Mouse (Mus musculus) kidney, postnatal 36 days (tissue): ENCODE results near the gene Agbl1.
A peak's percentile ranks its signal among the peaks of the same experiment; 100 is the strongest.

Experiments used
- DNase-seq, 2 experiments: peaks; one replicate each; pipeline ENCODE4 v3.0.0; 2021 to 2022; ENCODE audit warnings: mixed read lengths in 2 of 2

Gene Agbl1

DNA sequence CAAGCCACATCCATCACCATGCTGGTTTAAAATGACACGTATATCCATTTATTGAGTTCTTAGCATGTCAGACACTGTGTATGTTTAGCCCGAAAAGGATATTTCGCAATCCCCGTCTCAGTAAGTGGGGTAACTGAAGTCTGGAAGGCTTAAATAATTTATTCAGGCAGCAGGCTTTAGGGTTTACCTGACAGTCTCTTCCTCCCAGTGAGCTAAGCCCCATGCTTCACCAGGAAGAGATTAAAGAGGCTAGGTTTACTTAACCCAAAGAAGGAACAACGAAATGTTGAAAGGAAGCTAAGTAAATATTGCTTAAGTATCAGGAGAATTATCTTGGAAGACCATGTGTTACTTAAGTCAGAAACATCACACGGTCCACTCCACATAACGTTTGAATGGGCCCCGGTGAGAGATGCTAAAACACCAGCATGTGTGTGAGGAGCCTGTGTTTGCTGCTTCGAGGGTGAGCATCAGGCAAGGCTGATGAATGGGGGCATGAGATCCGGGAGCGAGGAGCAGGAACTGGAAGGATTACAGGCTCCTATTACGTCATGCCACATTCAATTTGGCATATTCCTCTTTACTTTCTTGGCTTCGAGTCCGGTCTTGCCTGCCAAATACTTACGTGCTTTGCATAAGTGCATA lies 162.7 kb downstream of the Agbl1 start:
- no peak for DNase-seq

DNA sequence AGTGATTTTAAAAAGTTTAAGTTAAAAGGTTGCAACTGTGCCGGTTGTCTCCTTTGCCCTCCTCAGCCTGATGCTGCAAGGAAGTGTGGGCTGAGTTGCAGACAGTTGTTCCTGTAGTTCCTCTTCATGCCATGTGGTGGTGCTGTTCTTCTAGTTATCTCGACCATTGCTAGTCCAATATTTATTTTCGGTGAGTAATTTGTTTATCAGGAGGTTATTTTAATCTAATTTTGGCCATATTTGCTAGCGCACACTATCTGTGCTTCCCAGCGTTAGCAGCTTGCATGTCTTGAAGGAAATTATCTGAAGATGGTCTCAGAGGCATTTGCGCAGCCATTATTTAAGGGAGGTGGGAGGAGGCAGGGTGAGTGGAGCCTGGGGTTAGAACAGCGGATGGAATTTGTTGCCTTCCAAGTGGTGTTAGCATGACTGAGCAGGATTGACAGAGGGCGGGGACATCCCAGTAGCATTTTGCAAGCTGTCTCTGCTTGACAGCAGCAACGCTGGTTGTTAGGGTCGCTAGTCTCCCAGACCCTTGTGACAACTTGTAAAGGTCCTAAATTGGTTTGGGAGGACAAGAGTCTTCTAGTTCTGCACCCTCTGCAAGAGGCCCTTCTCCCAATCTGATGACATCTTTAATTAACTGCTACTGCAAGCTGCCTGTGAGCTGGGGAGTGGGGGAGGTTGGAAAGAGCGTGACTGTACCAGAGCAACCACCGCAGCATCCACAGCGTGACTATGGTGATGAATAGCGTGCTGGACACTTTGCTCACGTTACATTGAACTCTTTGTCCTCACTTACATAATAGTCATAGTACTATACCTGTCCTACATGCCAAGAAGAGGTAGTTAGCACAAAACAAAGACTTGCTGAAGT lies 163.5 kb downstream of the Agbl1 start:
- DNase-seq = peak; percentile 35 to 75

DNA sequence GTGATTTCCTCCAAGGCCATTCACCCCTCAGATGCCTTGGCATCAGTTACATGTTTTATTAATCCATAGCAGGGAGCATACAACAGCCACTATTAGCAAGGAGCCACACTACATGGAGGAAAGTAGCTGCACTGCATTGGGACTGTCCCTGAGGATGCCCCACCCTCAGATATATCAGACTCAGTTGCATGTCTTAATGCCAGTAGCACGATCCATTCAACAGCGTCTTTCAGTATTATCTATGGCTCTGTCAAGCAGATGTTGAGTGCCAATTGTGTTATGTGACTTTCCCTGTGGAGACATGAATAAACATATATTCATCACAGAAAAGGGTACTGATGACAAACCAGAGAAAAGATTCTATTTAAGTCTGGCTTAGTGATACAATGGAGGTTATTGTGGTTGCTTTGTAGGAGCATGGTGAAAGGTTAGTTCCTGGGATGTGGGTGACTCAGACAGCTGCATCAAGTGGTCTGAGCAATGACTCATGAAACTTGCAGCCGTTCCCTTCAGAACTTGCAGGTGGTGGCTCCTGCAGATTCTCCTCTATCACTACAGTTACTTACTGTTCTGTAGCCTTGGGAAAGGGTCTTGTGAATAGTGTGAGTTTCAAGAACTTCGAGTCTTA lies 178.4 kb downstream of the Agbl1 start:
- no peak for DNase-seq

DNA sequence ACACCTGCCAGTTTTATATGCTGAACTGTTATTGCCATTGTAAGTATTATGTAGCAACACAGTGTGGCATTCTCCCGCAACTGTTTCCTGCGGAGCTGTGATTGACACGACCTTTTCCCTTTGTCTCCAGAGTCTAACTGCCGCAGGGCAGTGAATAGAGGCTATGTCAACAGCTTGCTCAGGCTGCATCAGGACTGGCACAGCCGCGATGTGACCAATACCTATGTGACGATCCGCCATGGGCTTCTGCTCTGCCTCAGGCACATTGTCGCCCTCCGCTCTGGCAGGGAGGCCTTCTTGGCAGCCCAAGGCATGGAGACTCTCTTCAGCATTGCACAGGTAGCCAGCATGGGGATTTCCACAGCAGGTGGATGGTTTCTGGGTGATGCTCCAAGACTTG lies 179.3 kb downstream of the Agbl1 start:
- no peak for DNase-seq

DNA sequence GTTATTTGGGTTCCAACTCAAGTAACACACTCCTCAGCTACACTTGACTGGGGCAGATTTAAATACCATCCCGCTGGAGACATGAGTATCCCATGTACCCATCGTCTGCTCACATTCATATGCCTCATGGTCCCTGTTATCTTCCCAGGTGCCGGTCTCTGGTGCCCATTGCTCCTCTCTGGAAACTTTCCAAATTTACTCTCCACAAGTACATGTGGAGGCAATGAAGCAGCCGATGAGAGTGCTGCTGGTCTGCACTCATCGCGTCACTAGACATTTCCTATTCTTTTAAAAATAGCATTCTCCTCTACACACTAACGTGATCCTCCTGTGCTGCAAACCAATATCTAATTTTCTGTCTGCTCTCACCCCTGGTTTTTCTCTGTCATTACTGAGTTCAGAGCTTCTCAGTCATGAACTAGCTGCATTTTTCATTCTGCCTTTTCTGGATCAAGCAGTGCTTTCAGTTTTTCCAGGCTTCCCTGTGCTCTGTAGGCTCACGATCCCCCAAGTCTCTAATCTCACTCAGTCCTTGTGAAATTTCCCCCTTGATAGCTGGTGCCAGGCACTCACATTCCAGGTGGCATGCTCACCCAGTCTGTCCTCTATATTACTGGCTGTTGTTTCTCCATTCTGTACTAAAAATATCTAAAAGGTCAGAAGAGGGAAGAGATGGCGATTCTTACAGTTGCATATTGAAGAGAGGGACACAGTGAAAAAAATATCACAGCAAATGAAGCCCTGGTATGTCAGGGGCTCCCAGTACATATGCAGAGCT lies 180.9 kb downstream of the Agbl1 start:
- DNase-seq = no peak

DNA sequence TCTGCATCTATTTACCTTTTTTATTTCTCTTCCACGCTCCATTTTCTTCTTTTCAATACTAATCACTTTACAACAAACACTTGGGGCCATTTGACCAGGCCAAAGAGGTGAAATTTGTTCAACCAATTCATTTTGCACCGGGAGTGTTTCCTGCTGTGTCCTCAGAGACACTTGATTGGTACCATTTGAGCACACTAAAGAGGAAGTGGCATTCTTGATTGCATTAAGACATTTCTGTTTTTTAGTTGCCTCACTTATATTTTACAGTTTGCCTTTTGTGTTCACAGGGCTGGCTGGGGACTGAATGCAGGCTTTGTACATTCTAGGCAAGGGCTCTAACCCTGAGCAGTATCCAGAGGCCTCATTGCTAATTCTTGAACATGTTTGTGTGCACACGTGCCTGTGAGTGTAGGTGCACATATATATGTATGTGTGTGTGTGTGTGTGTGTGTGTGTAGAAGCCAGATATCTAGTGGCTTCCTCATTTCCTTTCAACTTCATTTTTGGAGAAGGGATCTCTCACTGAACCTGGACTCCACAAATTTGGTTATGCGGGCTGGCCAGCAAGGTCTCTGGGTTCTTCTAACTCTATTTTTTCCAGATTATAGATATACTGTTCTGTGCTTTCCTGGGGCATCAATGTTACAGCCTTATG lies 182.4 kb downstream of the Agbl1 start:
- no peak for DNase-seq

DNA sequence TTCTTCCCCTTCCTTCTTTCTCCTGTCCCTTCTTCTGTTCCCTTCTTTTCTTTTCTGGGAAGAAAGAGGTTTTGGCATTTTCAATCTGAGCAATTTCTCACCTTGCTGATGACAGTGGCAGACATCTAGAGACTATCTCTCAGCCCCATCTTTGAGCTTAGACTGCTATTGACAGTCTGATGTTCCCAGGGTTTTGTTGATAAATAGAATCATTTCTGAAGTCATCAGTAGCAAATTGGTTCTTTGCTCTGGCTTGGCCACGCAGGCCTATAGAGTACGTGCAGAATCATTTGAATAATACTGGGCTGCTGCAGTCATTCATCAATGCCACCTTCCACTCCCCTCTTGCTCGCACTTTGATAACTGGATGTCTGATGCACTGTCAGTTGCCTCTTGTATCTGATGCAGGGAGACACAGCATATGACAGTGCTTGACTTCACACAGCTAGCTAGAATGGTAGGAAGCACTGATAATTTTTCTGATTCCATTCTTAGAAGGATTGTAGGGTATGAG lies 186.5 kb downstream of the Agbl1 start:
- DNase-seq = no peak

DNA sequence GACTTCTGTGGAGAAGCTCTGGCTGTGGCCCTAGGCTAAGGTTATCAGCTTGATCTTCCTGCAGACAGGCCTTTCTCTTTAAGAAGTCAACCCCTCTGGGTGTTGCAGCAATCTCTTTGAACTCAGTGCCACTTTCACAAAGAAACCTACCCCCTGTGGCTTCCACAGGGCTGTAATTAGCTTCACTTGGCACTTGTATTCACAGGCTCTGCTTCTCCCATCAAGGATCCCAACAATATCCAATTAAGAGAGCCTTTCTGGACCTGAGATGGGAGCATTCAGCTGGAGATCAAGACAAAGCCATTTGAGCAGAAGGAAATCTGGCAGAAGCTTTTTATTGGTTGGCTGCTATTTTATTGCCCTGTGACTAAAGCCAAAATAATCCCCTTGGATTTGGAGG lies 208.9 kb downstream of the Agbl1 start:
- DNase-seq = no peak

DNA sequence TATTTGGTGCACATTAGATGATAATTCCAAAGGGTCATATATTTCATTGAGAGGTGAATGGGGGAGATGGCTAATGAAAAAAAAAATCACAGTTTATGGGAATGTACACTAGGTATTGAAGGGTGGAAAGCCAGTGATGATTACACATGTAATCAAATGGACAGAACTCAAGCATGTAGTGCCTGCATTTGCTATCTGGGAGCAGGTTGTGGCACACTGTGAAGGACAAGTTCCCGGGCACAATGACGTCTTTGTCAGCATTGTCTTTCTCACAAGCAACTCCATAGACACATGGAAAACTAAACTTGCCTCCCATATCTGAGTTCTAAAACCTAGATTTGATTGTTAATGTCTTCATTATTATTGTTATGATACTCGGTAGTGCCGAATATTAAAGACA lies 209.3 kb downstream of the Agbl1 start:
- DNase-seq = no peak

DNA sequence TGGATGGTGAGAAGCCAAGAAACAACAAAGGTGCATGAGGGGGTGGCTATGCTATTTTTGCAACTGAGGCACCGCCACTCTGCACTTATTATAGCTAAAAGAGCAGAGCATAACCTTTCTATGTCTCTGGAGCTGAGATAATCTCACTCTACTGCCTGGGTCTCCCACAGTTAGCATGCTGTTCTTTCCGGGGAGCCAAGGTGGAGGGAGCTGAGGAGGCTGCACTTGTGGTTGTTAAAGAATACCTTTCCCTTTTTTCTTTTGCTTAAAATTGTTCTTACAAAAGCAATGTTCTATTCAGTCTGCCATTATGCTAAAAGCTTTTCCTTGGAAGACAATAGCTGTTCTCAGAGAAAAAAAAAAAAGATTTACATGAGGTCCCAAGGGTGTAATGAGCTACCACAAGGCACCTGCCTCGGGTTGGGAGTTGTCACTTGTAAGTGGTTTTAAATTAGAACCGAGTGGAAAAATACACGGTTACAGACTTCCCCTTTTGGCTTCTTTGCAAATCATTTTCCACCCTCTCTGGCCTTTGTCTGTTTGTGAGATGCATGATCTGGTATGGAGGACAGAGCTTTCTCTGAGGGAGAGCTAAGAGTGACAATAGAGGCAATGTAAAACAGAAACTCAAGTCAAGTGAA lies 232.8 kb downstream of the Agbl1 start:
- DNase-seq = no peak

DNA sequence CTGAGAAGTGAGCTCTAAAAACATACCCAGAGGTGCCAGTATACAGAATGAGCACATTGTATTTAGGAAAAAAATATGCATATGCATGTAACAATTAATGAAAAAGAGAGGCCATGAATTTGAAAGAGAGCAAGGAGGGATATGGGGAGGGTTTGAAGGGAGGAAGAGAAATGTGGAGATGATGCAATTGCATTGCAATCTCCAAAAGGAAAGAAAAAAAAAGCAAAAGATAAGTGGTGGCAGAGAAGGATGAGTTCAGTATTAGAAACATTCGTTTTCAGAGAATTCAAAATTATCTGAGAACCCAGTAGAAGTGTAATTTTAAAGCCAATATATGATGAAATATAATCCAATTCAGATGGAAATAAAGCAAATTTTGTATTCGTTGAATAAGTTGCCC lies 236.7 kb downstream of the Agbl1 start:
- DNase-seq = no peak

DNA sequence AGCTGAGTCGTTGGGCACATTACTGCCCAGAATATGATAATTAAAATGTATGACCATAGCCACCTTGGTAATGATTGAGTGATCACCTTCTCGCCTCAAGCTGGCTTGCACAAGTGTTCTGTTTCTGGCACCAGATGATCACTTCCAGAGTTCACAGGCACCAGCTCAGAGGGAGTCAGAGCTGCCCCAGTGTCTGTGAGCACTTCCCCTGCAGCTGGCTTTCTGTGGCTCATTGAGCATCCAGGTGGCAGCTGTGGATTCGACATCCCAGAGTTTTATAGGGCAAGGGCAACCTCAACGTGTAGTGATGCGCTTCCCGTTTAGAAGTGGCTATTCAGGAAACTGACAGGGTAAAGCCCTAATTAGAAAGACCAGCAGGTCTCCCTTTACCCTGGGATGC lies 244.5 kb downstream of the Agbl1 start:
- DNase-seq = no peak

DNA sequence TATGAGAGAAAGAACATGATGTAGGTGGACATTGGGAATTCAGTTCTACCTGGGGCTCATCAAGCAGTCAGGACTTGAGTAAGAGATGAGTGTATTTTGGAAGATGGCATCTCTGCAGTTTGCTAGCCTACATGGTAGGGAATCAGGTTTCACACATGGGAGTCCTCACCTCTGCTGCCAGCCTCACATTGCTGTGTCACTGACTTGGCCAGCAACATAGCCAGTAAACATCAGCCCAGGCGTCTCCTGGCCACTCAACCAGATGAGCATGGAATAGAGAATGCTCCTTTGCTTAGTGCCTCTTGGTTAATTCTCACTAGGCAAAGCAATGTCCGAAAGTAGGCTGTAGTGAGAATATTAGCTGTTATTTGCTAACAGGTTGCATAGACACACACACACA lies 255.9 kb downstream of the Agbl1 start:
- DNase-seq = no peak

DNA sequence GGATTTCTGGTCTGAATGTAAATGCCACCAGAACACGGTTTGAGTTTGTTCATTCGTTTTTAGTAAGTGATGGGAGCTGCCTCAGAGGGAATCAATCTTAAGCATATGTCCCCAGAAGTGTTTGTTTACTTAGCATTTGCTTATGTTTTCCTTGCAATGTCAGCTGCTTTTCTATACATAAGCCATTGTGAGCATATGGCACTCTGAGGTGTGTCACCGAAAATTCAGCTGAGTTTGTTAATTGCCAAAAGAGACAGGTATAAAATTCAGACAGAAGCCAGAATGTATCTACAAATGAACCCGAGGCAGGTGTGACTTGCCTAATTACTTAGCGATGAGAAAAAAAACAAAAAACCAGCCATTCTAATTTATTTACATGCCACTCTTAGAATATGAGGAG lies 257.8 kb downstream of the Agbl1 start:
- DNase-seq = no peak

DNA sequence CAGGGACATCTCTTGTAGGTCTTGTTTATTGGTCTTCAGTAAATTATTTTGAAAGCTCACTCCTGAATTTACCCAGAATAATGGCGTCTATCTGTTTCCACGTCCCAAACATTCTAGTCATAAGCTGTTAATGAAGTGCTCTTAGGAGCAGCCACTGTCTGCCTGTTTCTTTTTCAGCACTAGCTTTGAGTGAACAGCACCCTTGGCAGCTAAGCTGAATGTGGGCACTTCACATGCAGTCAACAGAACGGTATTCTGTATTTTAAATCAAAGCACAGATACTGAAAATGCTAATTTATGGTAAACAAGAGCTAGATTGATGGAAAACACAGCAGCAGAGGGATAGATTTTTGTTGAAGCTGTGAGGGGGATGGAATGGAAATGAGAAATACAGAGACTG lies 294.6 kb downstream of the Agbl1 start:
- peak in 1 of 2 experiments; percentile 11 for DNase-seq

DNA sequence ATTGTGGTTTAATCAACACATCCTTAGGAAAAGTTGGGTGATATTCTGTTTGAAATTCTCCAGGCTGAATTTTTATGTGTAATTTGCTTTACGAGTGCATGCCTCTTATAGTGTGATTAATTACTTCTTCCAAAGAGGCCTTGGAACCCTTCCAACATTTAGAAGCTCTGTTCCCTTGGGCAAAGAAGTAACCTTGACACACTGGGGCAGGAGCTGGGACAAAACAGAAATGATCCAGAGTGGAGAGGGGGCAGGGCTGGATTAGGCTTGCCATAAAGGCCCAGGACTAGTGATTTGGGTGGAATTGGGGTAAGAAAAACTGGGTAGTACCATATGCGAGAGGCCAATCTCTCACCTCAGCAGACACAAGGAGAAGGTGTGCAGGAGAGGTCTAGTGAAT lies 316.8 kb downstream of the Agbl1 start:
- DNase-seq = peak; percentile 19 to 44

DNA sequence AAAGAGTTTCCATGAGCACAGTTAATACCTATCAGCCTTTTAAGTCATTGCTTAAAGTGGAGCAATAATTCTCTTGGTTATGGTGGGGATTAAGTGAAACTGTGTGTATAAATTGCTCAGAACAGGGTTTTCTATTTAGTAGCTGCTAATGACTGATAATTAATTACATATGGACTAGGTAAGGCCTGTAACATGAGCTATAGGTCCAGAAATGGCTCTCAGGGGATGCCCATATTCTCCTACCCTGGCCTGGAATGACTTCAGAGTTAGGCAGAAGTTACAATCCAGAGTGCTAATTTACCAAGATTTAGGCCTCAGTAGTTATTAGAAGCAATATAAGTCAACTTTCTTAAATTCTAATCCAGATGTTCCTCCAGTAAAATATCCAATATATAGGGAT lies 317.6 kb downstream of the Agbl1 start:
- DNase-seq = no peak

DNA sequence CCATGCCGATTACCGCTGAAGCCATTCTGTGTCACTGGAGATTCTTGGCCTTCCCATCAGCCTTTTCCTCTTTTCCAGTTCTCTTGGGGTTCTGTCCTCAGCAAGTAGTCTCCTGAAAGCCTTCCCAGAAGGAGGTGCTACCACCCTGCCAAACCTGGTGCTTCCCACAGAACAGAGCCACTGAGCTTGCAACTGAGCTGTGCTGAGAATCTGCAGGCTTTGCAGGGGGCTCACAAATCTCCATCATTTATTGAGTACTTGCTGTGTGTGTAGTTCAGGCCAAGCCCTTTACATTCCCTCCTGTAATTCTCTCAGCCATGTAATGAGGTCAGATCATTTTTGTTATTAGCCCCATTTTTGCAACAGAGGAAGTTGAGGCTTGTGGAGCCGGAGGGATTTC lies 322.2 kb downstream of the Agbl1 start:
- DNase-seq = no peak

DNA sequence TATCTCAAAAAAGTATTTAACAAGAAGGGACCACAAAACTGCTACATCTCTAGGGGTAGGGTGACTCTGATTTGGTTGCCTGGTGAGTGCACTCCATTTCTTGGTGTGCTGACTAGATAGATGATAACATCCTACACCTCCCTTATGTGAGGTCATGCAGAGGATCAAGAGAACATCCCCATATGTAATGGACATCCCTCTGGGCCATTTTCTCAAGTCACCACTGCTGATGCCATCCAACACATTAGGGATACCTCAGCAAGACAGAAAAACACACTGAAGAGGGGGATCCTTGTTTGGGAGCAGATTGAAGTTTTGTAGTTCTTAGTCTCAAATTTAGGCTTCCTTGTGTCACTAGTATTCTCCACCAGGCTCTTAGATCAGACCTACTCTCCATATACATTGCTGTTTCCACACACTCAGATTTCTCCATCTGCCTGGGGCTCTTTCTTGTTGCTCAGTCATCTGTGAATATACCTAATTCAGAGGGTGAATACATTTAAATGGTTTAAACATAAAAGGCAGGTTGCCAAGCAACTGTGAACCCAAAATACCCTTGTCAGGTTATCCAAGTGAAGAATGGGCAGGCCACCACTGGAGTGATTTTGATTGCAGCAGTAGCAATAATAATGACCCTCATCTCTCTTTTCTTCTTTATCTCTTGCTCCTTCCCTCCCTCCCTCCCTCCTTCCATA lies 331.0 kb downstream of the Agbl1 start:
- peak in 1 of 2 experiments; percentile 32 for DNase-seq

DNA sequence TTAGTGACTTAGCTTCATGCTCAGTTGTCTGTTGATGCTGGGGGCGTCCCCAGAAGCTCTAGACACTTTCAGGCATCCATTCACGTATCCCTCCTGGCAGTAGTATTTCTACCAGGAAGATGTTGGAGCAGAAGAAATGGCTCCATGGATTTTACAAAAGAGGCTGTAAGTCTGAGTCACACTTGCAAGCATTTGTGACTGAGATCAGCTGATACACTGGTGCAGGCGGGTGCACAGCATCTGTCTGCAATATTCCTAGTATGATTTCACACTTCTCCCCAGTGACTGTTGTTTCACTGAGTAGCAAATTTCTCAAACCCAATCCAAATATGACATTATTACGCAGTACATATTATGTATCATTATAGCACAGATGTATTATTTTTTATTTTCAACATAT lies 332.8 kb downstream of the Agbl1 start:
- no peak for DNase-seq

DNA sequence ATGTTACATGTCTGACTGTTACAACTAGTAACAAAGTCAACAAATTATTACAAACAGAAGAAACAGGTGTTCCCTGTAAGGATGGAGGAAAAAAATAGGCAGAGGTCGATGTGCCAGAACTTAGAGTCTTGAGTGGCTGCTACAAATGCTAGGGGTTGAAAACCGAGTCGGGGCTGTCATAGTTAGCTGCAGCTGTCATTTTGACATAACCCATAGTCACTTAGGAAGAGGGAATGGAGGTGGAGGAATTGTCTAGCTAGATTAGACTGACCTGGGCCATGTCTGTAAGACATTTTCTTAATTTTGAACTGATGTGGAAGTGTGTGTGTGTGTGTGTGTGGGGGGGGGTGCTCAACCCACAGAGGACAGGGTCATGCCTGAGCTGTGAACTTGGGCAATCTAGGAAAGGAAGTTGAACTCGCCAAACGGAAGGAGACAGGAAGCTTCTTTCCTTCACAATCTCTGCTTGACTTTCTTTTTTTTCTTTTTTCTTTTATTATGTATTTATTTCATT lies 364.9 kb downstream of the Agbl1 start:
- DNase-seq = no peak
